Mouse (Mus musculus) cortical plate, adult 2 months (tissue): ENCODE results near the gene Idh1. TPM values are rescaled to one million over a fixed set of nuclear protein-coding genes. Genes with fewer than 3 reads are reported as not detected.

Source experiments
- H3K27ac ChIP-seq: fragments of 200-500 bp; 2 replicates; pipeline ENCODE4 v1.5.1; 2012; ENCODE audit warnings: low read length, control low read depth, inconsistent platforms; ENCODE audit not compliant: insufficient read depth
- H3K4me1 ChIP-seq: fragments of 200-500 bp; 2 replicates; pipeline ENCODE4 v1.6.1; 2011; ENCODE audit warnings: low read length; ENCODE audit not compliant: control insufficient read depth, insufficient read depth
- H3K4me3 ChIP-seq: fragments of 200-500 bp; 2 replicates; pipeline ENCODE4 v1.5.1; 2011; ENCODE audit warnings: mild to moderate bottlenecking, low read length, control low read depth; ENCODE audit not compliant: insufficient read depth
- CTCF ChIP-seq: fragments of 200-500 bp; IDR thresholded peaks from 2 replicates; pipeline ENCODE4 v1.5.1; 2011; ENCODE audit warnings: mild to moderate bottlenecking, control low read depth, low read length; ENCODE audit not compliant: insufficient read depth; ENCODE audit errors: extremely low read depth
- POLR2A ChIP-seq: fragments of 200-500 bp; IDR thresholded peaks from 2 replicates; pipeline ENCODE4 v1.6.1; 2011; ENCODE audit warnings: mild to moderate bottlenecking, low read length, control low read depth; ENCODE audit not compliant: insufficient read depth; ENCODE audit errors: extremely low read depth
- polyA plus RNA-seq: library from polyadenylated mRNA; depleted of rRNA; stranded (reverse); fragments of >200 nt; gene quantifications from 2 replicates; pipeline ENCODE4 v1.2.3, GENCODE M21; 2012; rRNA removed

Gene Idh1
- polyA plus RNA-seq, 1 experiment: 37.6 TPM

- H3K4me1 ChIP-seq: no peaks in the 10 kb centered on the region
- no peak within 1 kb of the TSS for H3K27ac ChIP-seq
- H3K4me3 ChIP-seq: peak within 1 kb of the TSS; percentile 52
- TF ChIP-seq CTCF (no peak), POLR2A (peak; percentile 58)
Measured at GRCm38 (mm10) chr1:65122574-65123372, 63.5 kb downstream of the Idh1 start, which contains the start of gene D630023F18Rik. Gene D630023F18Rik (minus strand): TSS chr1:65123214.

GRCm38 (mm10) chr1:65119438-65119837 is 66.9 kb downstream of the Idh1 start, which contains the start of gene Gm28845:
Gene Gm28845 (minus strand): TSS chr1:65119558.
- no peaks in the 10 kb centered on the region for H3K4me1 ChIP-seq

GRCm38 (mm10) chr1:65118150-65118913 is 68.0 kb downstream of the Idh1 start:
- Histone ChIP-seq H3K4me1 (no peaks in the 10 kb centered on the region), H3K27ac (no peak overlapping the region), H3K4me3 (no peak overlapping the region)
- TF ChIP-seq POLR2A: no peak
- TF ChIP-seq CTCF: no peak

More at GRCm38 (mm10) chr1:65119438-65119837, 66.9 kb downstream of the Idh1 start, which contains the start of gene Gm28845:
- Histone ChIP-seq H3K4me3 (no peak within 1 kb of the TSS), H3K27ac (no peak within 1 kb of the TSS)
- TF ChIP-seq CTCF (no peak), POLR2A (no peak)

- Histone ChIP-seq H3K27ac (no peak overlapping the region), H3K4me1 (no peaks in the 10 kb centered on the region)
- TF ChIP-seq CTCF: no peak
Measured at GRCm38 (mm10) chr1:65113536-65114172, 72.6 kb downstream of the Idh1 start.

GRCm38 (mm10) chr1:65112807-65113196 is 73.5 kb downstream of the Idh1 start:
- no peak overlapping the region for H3K27ac ChIP-seq
- H3K4me1 ChIP-seq: no peaks in the 10 kb centered on the region
- H3K4me3 ChIP-seq: no peak overlapping the region
- TF ChIP-seq POLR2A (no peak), CTCF (no peak)

More at GRCm38 (mm10) chr1:65113536-65114172, 72.6 kb downstream of the Idh1 start:
- no peak overlapping the region for H3K4me3 ChIP-seq

- TF ChIP-seq CTCF (peak; percentile 86), POLR2A (no peak)
- no peak overlapping the region for H3K4me3 ChIP-seq
Measured at GRCm38 (mm10) chr1:65112031-65112806, 74.1 kb downstream of the Idh1 start.

GRCm38 (mm10) chr1:65109756-65110435 is 76.4 kb downstream of the Idh1 start:
- no peak for TF ChIP-seq POLR2A
- no peak for TF ChIP-seq CTCF
- Histone ChIP-seq H3K4me1 (no peaks in the 10 kb centered on the region), H3K27ac (no peak overlapping the region), H3K4me3 (no peak overlapping the region)

More at GRCm38 (mm10) chr1:65112031-65112806, 74.1 kb downstream of the Idh1 start:
- H3K4me1 ChIP-seq: no peaks in the 10 kb centered on the region
- no peak overlapping the region for H3K27ac ChIP-seq

- Histone ChIP-seq H3K27ac (no peak overlapping the region), H3K4me1 (no peaks in the 10 kb centered on the region), H3K4me3 (no peak overlapping the region)
- TF ChIP-seq POLR2A: no peak
- TF ChIP-seq CTCF: no peak
Measured at GRCm38 (mm10) chr1:65109196-65109595, 77.1 kb downstream of the Idh1 start.

Other genes starting within 250 kb of the Idh1 start
- gene Plekhm3, start 229.7 kb downstream of the Idh1 start, polyA plus RNA-seq: 15.2 and 15.4 TPM in 2 replicates
- gene Akr1cl, start 153.7 kb downstream of the Idh1 start, polyA plus RNA-seq: not detected in 2 replicates
- not detected in 2 replicates for gene Cryge, start 135.4 kb downstream of the Idh1 start, polyA plus RNA-seq
- gene Crygd, start 123.0 kb downstream of the Idh1 start, polyA plus RNA-seq: not detected in 2 replicates
- gene Crygc, start 112.8 kb downstream of the Idh1 start, polyA plus RNA-seq: not detected in 2 replicates
- gene Crygb, start 104.2 kb downstream of the Idh1 start, polyA plus RNA-seq: not detected in 2 replicates
- gene Cryga, start 83.1 kb downstream of the Idh1 start, polyA plus RNA-seq: 1.1 and 1.3 TPM in 2 replicates
- gene Gm28845, start 66.9 kb downstream of the Idh1 start, polyA plus RNA-seq: 0.83 and 1.7 TPM in 2 replicates
- 4.7 and 6.8 TPM in 2 replicates for gene D630023F18Rik, start 63.3 kb downstream of the Idh1 start, polyA plus RNA-seq
- 13.2 and 13.5 TPM in 2 replicates for gene Pikfyve, start 183 bp upstream of the Idh1 start, polyA plus RNA-seq
- gene Pth2r, start 95.6 kb upstream of the Idh1 start, polyA plus RNA-seq: 1.1 and 1.3 TPM in 2 replicates